Mouse (Mus musculus) cerebral cortex, adult 2 months (tissue): Measurements from ENCODE around the gene Sash3.

Experiments used
- WGBS: fragments of 180-500 bp; shearing (Covaris S2); methylation state at CpG from one replicate; pipeline ENCODE4 v1.1.7; 2018; 5-methylcytosine and 5-hydroxymethylcytosine counted together

Gene Sash3

DNA sequence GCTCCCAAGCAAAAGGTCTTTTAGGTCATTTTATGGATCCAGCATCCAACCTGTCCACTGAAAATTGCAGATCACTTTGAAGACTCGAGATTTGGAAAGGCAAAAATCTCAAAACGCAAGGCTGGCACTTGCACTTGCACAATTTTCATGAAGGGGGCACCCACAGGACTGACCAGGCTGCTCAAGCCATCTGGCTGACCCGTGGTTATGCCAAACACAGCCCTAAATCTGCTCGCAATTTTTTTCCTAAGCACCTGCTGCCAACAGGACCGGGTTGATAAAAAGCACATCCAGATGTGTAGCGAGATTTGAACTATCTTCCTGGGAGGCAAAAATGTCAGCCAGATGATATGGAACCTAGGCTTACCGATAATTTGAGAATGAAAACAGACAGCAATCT is 57.5 kb downstream of the Sash3 start:
- WGBS, result 60% methylated on average over 7 of the region's 7 CpGs

DNA sequence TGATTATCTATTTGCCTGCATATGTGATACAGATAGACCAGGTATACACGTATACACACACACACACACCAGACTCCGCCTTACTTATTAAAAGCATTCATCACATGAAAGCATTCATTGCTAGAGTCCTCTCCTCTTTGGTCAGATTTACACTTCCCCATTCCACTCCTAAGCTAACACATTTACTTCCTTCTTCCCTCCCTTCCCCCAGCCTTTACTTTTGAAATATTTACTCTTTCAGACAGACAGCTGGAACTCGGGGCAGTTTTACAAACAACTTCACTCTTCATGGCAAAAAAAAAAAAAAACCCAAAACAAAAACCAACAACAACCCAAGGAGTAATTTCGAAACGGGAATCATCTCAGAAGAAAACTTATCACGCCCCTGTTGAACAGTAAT is 58.2 kb downstream of the Sash3 start:
- WGBS, result 49% methylated on average over 6 of the region's 6 CpGs

DNA sequence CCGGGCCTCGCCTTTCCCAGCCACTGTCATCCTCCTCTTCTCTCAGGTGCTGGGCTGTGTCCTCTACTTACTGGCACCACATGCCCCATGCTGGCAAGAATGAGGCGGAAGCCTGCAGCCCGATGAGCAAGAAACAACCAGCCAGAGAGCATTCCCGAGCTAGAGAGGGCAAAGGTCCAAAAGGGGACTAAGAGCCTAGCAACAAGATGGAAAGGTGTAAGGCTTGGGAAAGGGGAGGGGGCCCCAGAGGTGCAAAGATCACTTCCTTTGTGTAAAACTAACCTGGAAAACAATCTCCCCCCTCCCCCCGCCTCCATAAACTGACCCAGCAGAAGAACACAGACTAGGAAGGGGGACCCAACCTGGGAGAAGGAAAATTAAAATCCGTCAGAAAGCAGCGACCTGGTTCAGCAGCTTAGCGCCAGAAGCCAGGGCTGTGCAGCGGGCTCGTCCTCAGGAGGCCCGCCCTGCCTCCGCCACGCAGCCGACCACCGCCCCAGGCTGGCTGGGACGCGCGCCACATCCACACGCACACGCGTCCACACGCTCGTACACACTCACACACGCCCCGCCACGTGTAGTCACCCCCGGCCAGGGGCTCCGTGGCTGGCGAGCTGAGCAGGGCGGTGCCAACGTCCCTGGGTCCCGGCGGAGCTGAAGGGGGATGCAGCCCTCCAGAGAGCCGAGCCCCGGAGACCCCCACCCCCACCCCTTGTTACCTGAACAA is 61.7 kb downstream of the Sash3 start:
- 2% methylated on average over 25 of the region's 36 CpGs for WGBS

DNA sequence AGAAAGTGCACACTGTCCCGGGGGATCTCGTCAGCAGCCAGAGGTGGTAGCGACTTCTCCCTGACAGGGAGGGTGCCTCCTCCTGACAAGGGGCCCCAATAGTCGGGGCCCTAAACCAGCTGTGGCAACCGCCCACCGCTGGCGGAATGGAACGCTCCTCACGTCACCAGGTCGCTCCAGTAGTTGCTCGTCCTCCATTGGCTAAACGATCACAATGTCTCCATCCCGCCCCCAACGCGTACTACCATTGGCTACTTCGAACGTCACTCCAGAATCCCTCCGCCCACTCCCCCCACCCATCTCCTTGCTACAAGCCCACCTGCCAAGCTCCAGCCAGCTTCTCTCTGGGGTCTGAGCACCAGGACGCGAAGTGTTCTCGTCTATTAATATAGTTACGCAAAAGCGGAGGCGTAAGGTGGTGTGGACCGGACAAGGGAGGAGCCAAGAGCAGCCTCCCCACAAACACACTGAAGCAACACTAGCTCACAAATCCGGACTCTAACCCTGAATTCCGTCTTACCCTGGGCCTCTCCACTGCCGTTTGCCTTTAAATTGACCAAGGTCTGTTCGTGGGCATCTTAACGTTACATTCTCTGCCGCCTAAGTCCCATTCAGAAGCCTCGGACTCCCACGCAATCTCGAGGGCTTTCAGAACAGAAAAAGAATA is 62.4 kb downstream of the Sash3 start, which contains the start of gene Zdhhc9:
Gene Zdhhc9, minus strand, starts transcription at position 360 of the 667 bp plus-strand sequence.
- WGBS, result 6% methylated on average over 28 of the region's 34 CpGs

DNA sequence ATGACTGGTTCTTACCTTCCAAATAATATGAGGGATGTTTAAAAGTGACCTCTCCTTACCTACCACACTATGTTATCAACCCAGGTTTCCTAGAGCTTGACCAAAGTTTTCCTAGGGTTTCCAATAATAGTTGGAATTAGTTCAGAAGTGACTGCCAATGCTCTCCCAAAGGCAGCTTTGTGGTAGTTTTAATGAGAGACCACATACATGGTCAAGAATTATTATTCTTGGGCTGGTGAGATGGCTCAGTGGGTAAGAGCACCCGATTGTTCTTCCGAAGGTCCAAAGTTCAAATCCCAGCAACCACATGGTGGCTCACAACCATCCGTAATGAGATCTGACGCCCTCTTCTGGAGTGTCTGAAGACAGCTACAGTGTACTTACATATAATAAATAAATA is 63.5 kb downstream of the Sash3 start:
- WGBS, result 69% methylated on average over 4 of the region's 4 CpGs
